Mouse (Mus musculus): ENCODE data around the gene Adipor2. TPM values are rescaled to one million over a fixed set of nuclear protein-coding genes. Genes with fewer than 3 reads are reported as not detected.
A peak's percentile ranks its signal among the peaks of the same experiment; 100 is the strongest.

Gene Adipor2
- total RNA-seq, 2 experiments from 2014 or later, result 41.2 to 41.6 TPM

DNA sequence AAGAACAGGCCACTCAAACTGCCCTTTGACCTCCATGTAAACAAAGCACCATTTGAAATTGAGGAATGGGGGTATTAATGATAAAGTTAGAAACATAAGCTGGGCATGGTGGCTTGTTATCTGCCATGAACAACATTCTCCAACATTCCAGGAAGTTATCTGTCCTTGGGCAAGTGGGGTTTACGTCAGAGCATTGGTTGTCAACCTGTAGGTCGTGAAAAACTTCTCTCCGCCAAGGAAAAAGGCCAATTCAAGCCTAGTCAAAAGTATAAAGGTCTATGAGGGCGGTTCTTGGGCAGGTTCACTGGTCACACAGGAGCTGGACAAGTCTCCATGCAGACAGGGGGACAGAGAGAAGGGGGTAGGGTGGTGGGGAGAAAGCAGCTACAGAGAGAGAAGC lies 3.5 kb upstream of the Adipor2 start:
- no peak for DNase-seq (ENCODE audit: low spot score in 2 of 2)

DNA sequence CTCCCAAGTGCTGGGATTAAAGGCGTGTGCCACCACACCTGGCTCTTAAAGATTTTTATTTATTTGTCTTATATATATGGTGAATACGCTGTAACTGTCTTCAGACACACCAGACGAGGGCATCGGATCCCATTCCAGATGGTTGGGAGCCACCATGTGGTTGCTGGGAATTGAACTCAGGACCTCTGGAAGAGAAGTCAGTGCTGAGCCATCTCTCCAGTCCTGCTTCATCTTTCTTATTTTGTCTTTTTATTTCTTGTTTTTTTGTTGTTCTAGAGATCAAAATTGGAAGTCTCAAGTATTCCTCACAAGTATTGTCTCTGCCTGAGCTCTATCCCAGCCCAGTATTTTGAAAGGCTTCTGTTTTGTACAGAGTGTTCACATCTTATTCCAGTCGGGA lies 2.9 kb upstream of the Adipor2 start:
- no peak for DNase-seq (ENCODE audit: low spot score in 2 of 2)

- no peak for DNase-seq (ENCODE audit: low spot score in 2 of 2)
Observed at GRCm38 (mm10) chr6:119419412-119419811, 1.9 kb upstream of the Adipor2 start.

DNA sequence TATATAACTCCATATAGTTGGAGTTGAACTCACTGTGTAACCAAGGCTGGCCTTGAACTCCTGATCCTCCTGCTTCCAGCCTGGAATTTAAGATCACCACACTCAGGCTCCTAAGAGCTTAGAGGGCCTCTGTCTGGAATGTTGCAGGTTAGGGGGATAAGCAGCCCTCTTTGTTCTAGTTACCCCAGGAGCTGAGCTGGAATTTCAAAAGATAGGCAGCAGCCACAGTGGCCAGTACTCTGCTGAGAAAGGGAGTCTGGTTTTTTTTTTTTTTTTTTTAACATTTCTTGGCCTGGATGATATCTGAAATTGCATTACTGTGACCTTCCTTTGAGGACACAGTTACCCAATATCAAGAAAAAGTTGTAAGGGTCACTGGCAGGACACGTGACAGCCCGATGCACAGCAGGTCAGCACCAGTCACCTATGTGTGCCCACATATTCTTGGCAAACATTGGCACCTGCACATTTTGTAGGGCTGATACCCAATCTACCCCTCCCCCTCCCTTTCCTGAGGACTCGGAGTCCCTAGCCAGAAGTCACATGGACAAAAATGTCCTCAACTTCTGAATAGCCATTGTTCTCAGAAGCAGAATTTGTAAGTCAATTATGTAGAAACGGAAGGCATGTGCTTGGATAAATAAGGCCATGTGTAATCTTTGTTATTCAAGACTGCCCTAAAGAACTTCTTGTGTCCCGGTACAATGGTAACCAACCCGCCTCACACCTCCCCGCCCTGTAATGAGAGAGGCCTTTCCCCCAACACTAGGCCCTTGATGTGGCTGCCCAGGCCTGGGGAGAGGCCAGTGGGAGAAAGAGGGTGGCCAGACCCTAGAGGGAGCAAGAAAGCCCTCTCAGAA lies 1.1 kb upstream of the Adipor2 start:
- peak; percentile 17 to 61 for DNase-seq (ENCODE audit: low spot score in 2 of 2)

DNA sequence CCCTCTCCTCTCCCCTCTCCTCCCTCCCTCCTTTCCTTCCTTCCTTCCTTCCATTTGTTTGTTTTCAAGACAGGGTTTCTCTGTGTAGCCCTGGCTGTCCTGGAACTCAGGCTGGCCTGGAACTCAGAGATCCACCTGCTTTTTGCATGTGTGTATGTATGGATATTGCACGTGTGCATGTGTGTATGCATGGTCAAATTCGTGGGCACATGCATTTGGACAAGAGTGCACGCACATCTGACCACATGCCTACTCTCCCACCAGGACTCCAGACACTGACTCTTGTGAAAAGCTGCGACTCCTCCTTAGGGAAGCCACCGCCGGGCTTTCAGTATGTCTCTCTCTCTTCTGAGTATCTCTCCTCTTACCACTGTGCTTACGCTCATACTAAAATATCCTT lies 317 bp upstream of the Adipor2 start:
- no peak for DNase-seq (ENCODE audit: low spot score in 2 of 2)

DNA sequence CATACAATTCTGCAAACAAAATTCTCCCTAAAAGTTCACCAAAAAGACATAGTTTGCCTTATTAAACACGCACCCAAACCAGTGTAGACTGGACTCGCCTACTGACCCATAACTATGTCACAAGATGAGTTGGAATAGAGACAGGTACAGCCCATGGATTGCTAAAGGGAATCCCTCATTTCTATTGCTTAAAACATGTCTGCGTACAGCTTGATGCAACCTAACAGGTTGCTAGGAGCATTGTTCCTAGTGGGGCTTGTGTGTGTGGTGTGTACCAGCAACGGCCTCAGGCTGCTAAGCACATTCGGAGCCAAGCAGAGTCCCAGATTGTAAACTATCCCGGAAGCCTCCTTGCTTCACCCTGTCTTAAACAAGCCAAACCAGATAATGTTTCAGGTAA lies 861 bp downstream of the Adipor2 start:
- DNase-seq (ENCODE audit: low spot score in 2 of 2), result no peak

DNA sequence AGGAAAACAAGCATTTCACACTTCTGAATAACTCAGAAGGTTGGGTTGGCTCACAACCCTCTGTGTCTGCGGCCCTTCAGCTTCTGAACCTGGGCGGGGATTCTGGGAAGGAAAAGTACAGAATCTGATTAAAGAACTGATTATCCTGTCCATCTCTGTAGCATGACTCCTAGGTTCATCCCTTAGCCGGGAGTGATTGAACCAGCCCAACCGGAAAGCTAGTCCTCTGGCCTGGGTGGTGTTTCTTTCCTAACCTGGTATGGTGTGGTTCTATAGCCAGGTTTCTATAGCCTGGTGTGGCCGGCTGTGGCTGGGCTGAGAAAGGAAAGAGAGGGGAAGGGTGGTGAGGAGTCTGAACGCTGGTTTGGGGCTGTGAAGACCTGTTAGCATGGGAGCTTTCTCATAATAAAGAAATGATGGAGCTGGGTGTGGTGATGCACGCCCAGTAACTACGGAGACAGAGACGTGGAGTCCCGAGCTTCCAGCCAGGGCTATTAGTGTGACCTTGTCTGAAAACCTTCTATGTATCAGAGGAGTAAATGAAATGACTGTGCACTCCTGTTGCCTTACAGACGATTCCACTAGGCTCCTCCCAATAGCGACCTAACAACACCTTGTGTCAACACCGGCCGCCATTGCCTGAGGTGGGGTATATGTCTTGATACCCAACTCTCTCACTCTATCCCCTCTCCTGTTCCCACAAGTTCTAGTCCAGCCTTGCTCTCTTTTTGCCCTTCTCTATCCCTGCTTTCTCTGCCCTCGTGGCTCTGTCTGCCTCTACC lies 3.1 kb downstream of the Adipor2 start:
- no peak for DNase-seq (ENCODE audit: low spot score in 2 of 2)

GRCm38 (mm10) chr6:119412588-119412987 lies 4.9 kb downstream of the Adipor2 start:
- no peak for DNase-seq (ENCODE audit: low spot score in 2 of 2)

DNA sequence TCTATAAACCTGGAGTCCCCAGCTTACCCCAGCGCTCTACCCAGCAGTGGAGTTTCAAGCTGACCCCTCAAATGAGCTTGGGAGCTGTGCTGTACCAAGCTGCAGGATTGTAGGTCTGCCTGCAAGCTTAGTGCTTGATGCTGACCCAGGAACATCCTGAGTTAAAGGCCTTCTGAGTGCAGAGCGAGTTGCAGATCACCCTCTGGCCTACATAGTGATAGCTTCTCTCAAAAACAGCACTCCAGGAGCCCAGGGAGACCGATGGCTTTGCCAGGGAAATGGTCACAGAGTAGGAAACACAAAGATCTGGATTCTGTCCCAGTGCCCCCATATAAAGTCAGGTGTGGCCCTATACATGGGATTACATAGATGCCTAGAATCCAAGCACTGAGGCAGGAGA lies 6.0 kb downstream of the Adipor2 start:
- no peak for DNase-seq (ENCODE audit: low spot score in 2 of 2)

DNA sequence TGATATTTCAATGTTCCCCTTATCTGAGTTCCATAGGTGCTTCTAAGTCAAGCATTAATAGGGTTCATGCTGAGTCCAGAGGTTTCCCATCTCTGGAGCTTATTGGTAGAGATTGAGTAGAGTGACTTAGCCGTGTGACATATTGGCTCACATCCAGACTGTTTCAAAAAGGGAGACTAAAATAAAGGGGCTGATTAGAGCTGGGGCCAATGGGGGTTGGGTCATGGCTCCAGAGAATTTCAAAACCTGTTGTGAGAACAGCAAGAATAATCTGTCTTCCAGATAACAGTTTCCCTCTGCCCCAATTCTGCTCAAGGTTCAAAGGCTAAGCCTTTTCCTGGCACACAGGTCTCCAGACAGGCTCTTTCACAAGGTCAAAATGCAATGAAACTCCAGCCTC lies 7.7 kb downstream of the Adipor2 start:
- no peak for DNase-seq (ENCODE audit: low spot score in 2 of 2)

DNA sequence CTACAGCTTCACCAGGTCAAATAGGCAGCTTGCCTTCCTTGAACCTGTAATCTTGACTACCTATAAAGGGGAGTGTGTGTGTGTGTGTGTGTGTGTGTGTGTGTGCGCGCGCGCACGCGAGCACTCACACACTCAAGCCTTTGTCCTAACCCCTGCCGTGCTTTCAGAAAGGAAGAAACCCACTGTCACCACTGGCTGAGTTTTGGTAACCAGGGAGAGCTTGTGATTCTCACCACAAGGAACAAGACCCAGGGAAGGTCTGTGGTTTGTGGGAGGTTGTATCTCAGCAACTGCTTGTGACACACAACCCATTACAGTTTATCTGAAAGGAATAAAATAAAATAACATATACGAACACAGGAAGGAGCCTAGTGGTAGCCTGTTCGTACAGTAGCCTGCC lies 8.9 kb downstream of the Adipor2 start:
- no peak for DNase-seq (ENCODE audit: low spot score in 2 of 2)

DNA sequence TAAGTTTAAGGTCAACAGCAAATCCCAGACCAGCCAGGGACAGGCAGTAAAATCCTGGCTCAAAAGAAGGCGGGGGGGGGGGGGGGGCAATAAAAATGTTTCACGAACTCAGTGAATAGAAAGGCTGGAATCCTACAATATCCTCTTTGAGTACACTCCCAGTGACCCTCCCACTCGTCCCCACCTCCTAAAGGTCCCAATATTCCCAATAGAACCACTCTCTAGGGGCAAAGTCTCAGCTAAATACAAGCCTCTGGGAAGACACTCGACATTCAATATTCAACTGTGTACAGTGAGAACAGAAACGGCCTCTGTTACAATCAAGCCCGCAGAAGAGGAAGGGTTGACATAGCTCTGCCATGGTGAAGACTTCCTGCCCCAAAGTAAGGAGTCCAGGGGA lies 9.7 kb downstream of the Adipor2 start:
- no peak for DNase-seq (ENCODE audit: low spot score in 2 of 2)

DNA sequence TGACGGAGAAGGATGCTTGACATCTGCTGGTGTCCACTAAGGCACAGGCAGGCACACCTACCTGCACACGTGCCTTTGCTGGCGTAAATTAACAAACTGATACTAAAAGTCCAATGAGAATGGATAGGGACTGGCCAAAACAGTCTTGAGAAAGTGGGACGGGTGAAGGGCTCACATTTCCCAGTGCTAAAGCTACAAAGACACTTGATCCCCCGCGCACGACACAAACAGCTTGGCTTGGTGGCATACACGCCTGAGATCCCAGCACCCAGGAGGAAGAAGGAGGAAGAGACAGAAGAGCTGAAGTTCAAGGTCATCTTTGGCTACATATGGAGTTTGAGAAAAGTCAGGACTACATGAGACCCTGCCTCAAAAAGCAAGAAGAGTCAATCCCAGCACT lies 11.0 kb downstream of the Adipor2 start:
- no peak for DNase-seq (ENCODE audit: low spot score in 2 of 2)

DNA sequence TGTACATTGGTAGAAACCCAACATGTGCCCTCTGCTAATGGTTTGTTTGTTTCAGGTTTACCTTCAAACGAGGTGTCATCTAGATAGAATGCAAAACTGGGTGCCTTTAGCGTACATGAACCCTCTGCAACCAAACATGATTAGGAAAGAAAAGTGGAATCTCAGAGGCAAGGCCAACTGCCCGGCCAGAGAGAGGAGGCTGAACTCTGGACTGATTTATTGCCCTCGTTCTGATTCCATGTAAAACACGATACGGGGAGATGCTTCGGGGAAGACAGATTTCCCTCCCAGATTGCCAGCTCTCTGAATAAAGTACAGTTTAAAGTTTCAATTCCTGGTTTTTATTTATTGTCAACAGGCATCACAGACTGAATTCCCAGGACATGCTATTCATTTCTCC lies 12.2 kb downstream of the Adipor2 start:
- no peak for DNase-seq (ENCODE audit: low spot score in 2 of 2)

DNA sequence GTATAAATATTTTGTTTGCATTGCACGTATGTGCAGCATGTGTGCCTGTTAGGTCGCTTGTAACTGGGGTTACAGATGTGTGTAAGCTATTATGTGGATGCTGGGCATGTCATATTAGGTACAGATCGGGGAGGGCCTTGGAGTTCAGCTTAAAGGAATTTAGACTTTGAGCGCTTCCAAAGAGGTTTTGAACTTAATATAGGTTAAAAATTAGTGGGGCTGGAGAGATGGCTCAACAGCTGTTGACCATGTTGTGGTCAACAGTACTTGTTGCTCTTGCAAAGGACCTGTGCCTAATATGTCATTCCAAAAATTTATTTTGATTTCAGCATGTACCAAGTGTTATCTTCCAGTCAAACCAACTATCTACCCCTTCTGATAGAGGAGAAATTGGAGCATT lies 12.7 kb downstream of the Adipor2 start:
- DNase-seq (ENCODE audit: low spot score in 2 of 2), result no peak

DNA sequence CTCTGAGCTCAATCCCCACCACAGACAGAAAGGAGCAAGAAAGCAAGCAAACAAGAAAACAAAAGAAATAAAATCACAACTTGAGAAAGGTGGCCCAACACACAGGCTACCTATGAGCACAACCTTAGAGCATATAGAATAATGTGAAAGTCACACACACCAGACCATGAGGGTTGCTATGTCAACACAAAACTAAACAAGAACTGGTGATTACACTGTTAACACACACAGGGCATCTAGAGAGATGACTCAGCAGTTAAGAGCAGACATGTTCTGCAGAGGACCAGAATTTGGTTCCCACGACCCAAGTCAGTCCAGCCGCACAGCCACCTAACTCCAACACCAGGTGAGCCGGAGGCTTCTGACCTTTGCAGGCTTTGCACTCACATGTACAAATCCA lies 14.5 kb downstream of the Adipor2 start:
- DNase-seq (ENCODE audit: low spot score in 2 of 2), result no peak

DNA sequence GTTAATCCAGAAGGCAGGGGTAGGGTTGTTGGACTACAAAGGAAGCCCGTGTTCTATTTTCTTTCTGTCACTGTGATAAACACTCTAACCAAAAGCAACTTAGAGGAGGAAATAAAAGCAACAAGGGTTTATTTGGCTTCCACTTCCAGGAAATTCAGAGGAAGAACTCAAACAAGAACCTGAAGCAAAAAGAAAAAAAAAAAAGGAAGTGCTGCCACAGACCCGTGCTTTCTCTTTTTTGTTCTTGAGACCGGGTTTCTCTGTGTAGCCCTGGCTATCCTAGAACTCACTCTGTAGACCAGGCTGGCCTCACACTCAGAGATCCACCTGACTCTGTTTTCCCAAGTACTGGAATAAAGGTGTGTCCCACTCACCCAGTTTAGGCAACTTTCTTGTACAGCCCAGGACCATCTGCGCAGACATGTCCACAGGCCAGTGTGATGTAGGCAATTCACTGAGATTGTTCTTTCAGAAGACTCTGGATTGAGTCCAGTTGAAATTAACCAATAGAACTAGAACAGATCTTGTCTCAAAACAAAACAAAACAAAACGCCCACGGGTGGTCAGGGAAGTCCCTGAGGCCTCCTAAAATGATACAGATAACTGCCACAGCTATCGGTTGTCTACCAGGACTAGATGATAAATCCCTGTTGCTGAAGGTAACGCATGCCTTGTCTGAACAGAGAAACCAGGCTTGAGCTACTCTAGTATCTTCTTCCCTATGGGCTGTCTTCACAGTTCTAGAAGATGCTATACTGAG lies 15.8 kb downstream of the Adipor2 start:
- DNase-seq (ENCODE audit: low spot score in 2 of 2), result no peak

GRCm38 (mm10) chr6:119400649-119401048 lies 16.9 kb downstream of the Adipor2 start:
- DNase-seq (ENCODE audit: low spot score in 2 of 2), result no peak

GRCm38 (mm10) chr6:119399371-119399770 lies 18.1 kb downstream of the Adipor2 start:
- no peak for DNase-seq (ENCODE audit: low spot score in 2 of 2)

DNA sequence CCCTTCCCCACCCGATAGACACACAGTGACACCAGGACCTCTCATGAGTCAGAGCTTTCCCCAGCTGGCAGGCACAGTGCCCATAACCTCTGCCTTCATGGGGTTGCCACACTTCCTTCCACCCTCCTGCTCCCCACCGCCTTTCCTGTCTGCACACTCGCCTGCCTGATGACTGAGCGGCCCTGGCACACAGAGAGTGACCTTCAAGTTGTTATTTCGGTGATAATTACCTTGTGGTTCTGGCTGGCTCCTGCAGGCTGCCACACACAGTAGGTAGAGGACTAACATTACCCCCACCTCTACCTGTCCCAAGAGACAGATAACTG lies 21.2 kb downstream of the Adipor2 start:
- DNase-seq (ENCODE audit: low spot score in 2 of 2), result no peak

- DNase-seq (ENCODE audit: low spot score in 2 of 2), result no peak
Observed at GRCm38 (mm10) chr6:119395421-119396308, 21.8 kb downstream of the Adipor2 start.

Measured in layer of hippocampus, postnatal 14 days (tissue).